14 mouse cellular contexts compared by ENCODE assay signal in genomic region chr5:140250370-140250769, GRCm38 (mm10).
DNase-seq lines count a peak whose midpoint lies in the region; ATAC-seq and TF ChIP-seq lines count a peak whose summit lies in the region.
"Had no signal": no experiment of that assay in that cellular context is flagged by ENCODE, and none has a peak within 500 bp of the region (broad histone marks: within the 10 kb centered on the region; RNA-seq: fewer than 3 reads in every experiment).

No protein-coding gene starts in this region.

- no peaks in the 10 kb centered on the region for H3K27me3 ChIP-seq in kidney, postnatal 0 days (ENCODE audit: insufficient read depth, low read length)
- H3K27me3 ChIP-seq in midbrain, postnatal 0 days (ENCODE audit: insufficient read depth, low read length), result no peaks in the 10 kb centered on the region
- no peaks in the 10 kb centered on the region for H3K27me3 ChIP-seq in midbrain, embryonic 15.5 days (replicated peaks)
- H3K27me3 ChIP-seq: limb, embryonic 13.5 days had no signal

- TF ChIP-seq CTCF in kidney, postnatal 0 days (IDR thresholded peaks at IDR 0.05; ENCODE audit: low read depth), result peak; percentile 43; the same call in 1 of the 2 replicates
- TF ChIP-seq CTCF in midbrain, postnatal 0 days (IDR thresholded peaks at IDR 0.05), result peak; percentile 76

- ATAC-seq in frontal cortex, adult (ENCODE audit: low TSS enrichment), result peak; percentile 72
- no peak for ATAC-seq in kidney, postnatal 0 days (replicated peaks; ENCODE audit: low FRiP score, low read depth)
- peak; percentile 62; the same call in 1 of the 2 replicates for ATAC-seq in midbrain, postnatal 0 days (ENCODE audit: low FRiP score)
- ATAC-seq in midbrain, embryonic 15.5 days (replicated peaks), result no peak

- no peak overlapping the region for H3K4me3 ChIP-seq in kidney, postnatal 0 days (replicated peaks; ENCODE audit: low read depth, low read length)
- H3K4me3 ChIP-seq in midbrain, postnatal 0 days (ENCODE audit: low read depth, low read length), result no peak overlapping the region
- no peak overlapping the region for H3K4me3 ChIP-seq in midbrain, embryonic 15.5 days
- H3K4me3 ChIP-seq: erythroblast, embryonic 14.5 days; limb, embryonic 13.5 days had no signal

- no peaks in the 10 kb centered on the region for H3K9me3 ChIP-seq in kidney, postnatal 0 days (replicated peaks; ENCODE audit: low read length)
- no peaks in the 10 kb centered on the region for H3K9me3 ChIP-seq in midbrain, postnatal 0 days (ENCODE audit: low read length)
- no peaks in the 10 kb centered on the region for H3K9me3 ChIP-seq in midbrain, embryonic 15.5 days
- H3K9me3 ChIP-seq: limb, embryonic 13.5 days had no signal

- WGBS in kidney, postnatal 0 days, result 86% methylated on average over 3 of the region's 3 CpGs
- 80% methylated on average over 3 of the region's 3 CpGs for WGBS in midbrain, postnatal 0 days
- 88% methylated on average over 3 of the region's 3 CpGs for WGBS in midbrain, embryonic 15.5 days

- no peak overlapping the region for H3K4me2 ChIP-seq in kidney, postnatal 0 days (ENCODE audit: low read length)
- no peak overlapping the region for H3K4me2 ChIP-seq in midbrain, postnatal 0 days (ENCODE audit: low read depth, low read length, poor library complexity, severe bottlenecking)
- no peak overlapping the region for H3K4me2 ChIP-seq in midbrain, embryonic 15.5 days
- H3K4me2 ChIP-seq: limb, embryonic 13.5 days had no signal

- H3K36me3 ChIP-seq in kidney, postnatal 0 days (ENCODE audit: insufficient read depth, low read length), result no peaks in the 10 kb centered on the region; the same call in 1 of the 2 replicates
- H3K36me3 ChIP-seq in midbrain, postnatal 0 days (ENCODE audit: insufficient read depth, low read length), result no peaks in the 10 kb centered on the region
- H3K36me3 ChIP-seq in midbrain, embryonic 15.5 days (replicated peaks), result no peaks in the 10 kb centered on the region

- no peak for DNase-seq in frontal cortex, postnatal 25 days (ENCODE audit: low spot score in 2 of 2)
- no peak for DNase-seq in kidney, postnatal 0 days (ENCODE audit: low spot score)
- no peak for DNase-seq in kidney, adult 8-10 months
- peak; percentile 73 for DNase-seq in midbrain, postnatal 0 days (ENCODE audit: low spot score)
- peak; percentile 19 for DNase-seq in right cerebral cortex, postnatal 4 days
- no peak for DNase-seq in natural killer cell, adult 2 months (ENCODE audit: low spot score in 2 of 2)
- DNase-seq: gastrocnemius, postnatal 14 days; kidney, postnatal 25 days; spleen, adult 18-20 months had no signal

- H3K4me1 ChIP-seq in kidney, postnatal 0 days (replicated peaks; ENCODE audit: insufficient read depth, low read length), result no peaks in the 10 kb centered on the region
- no peaks in the 10 kb centered on the region for H3K4me1 ChIP-seq in midbrain, postnatal 0 days (ENCODE audit: insufficient read depth, low read length)
- peaks cover 9% of the 10 kb centered on the region; the same call in 1 of the 2 replicates for H3K4me1 ChIP-seq in midbrain, embryonic 15.5 days
- H3K4me1 ChIP-seq: limb, embryonic 13.5 days had no signal

- no peak overlapping the region for H3K27ac ChIP-seq in kidney, postnatal 0 days
- H3K27ac ChIP-seq in midbrain, postnatal 0 days (ENCODE audit: low read depth, low read length), result no peak overlapping the region
- no peak overlapping the region for H3K27ac ChIP-seq in midbrain, embryonic 15.5 days
- H3K27ac ChIP-seq: limb, embryonic 13.5 days; macrophage had no signal

- H3K9ac ChIP-seq in kidney, postnatal 0 days (ENCODE audit: low read depth, low read length), result no peak overlapping the region
- no peak overlapping the region for H3K9ac ChIP-seq in midbrain, postnatal 0 days (replicated peaks; ENCODE audit: low read length, poor library complexity, severe bottlenecking)
- H3K9ac ChIP-seq in midbrain, embryonic 15.5 days, result no peak overlapping the region
- H3K9ac ChIP-seq: limb, embryonic 13.5 days had no signal

Comparison
In these comparisons a context has a peak if more than half of its experiments do, and no peak if none do; other contexts are left out.
1. ATAC-seq: peak in frontal cortex, adult (single experiment) and midbrain, postnatal 0 days (single experiment); none in kidney, postnatal 0 days (single experiment) and midbrain, embryonic 15.5 days (single experiment).
2. DNase-seq: peak in midbrain, postnatal 0 days (single experiment) and right cerebral cortex, postnatal 4 days (single experiment); none in frontal cortex, postnatal 25 days (0 of 2), kidney, postnatal 0 days (single experiment), kidney, adult 8-10 months (0 of 2) and natural killer cell, adult 2 months (0 of 2).